Mouse (Mus musculus): ENCODE measurements at regions not wholly inside any gene's neighbourhood (a gene's known extent, or its start where the extent isn't known, plus 50 kb on each side); places are given as distances from the start of the nearest gene placed in this dataset.

DNA sequence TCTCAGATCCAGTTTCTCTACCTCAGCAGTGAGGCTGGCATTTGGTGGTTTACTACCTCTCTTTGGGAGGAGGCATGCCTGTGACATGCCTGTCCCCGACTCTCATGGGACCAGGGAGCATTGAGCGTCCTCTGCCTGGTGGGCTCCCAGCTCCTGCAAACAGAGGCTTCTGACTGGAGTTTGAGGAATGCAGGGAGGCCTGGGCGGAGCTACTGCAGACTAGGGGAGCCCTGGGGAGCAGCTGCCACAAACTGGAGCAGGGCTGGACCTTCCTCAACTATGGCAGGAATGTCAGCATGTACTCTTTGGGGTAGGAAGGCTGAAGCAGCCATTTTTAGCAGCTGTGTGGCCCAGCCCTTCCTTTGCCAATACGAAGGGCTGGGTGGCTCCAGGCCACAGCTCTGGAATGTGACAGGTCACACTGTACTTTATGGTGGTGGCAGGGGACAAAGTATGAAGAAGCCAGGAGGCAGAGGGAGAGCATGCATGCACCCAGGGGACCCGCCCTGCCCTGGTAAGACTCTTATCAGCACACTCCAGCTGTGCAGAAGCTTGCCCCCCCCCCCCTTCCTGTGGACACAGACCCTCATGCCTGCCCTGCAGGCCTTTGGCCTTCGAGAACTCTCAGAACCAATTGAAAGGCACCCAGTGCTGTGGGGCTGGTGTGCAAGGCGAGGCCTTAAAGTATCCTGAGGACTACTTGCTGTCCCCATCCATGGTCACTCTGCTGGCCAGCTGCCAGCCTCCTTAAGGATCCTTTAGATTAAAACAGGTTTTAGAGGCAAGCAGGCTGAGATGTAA is 129.5 kb downstream of the Gadd45g start:
- DNase-seq = no peak

- DNase-seq = peak; percentile 15
Observed at GRCm38 (mm10) chr13:51976620-51977214, 130.2 kb downstream of the Gadd45g start.

- DNase-seq = no peak
Observed at GRCm38 (mm10) chr13:51979301-51979977, 133.0 kb downstream of the Gadd45g start.

DNA sequence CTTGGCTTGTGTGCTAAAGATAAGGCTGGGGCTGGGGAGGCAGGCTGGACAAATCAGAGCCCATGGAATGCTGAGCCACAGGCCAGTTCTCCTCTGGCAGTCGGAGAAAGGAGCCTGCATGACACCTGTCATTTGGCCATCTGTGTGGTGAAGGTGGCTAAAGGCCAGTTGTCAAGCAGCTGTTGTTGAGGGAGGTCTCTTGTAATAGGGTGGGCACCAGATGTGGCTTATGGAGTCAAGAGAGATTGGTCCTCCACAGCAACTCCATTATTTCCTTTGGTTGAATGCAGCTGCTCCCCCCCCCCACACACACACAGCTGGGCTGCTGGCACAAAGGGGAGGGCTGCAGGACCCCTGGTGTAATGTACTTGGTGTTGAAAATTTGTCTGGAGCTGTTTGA is 133.9 kb downstream of the Gadd45g start:
- no peak for DNase-seq

DNA sequence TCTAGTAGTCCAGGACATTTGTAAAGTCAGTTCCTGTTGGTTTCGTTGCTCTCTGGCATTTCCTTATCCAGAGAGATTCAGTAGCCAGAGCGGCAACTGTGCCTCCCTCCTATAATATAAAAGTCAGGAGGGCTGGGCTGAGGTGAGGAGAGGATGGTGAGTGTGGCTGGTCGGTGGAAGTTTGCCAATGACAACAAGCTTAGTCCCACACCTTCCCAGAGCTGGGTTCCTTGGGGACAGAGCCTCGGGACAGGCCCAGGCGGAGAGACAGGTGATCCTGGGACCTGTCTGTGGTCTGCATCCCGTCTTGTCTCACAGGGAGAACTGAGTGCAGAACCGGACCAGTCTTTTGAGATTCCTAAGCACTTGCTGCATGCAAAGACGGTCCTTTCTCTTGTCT is 136.5 kb downstream of the Gadd45g start:
- no peak for DNase-seq

DNA sequence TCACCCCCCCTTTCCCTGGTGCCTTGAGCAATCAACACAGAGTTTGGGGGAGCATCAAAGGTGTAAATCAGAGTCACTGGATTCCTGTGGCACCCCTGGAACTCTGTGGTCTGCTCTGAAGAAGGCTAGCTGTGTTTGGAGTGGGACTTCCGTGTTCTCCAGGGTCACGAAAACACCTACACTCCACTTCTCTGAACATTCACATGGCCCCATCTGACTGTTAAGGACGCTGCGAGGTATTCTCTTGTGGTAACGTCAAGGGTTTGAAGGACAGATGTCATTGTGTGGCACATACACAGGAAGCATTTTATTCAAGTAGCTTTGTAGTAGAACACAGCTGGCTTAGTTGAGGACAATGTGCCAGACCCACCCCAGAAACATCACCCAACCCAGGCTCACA is 137.1 kb downstream of the Gadd45g start:
- DNase-seq = no peak

GRCm38 (mm10) chr13:51991339-51991738 is 144.9 kb downstream of the Gadd45g start:
- DNase-seq = no peak

- no peak for DNase-seq
Observed at GRCm38 (mm10) chr13:51992878-51993277, 146.4 kb downstream of the Gadd45g start.

- no peak for DNase-seq
Observed at GRCm38 (mm10) chr13:51996163-51996562, 149.7 kb downstream of the Gadd45g start.

DNA sequence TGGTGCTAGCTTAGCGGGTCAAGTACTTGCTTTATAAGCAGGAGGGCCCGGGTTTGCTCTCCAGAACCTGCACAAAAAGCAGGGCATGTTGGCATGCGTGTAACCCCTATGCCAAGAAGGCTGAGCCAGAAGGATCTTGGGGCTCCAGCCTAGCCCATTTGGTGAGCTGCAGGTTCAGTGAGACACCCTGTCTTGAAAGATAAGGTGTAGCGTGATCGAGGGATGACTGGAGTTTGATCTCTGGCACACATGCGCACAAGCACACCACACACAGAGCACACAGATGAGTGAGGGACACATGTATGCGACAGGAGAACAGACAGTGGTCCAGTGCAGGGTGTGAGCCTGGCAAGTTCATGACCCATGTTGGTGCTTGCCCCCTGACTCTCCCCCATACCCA is 152.1 kb downstream of the Gadd45g start:
- no peak for DNase-seq

DNA sequence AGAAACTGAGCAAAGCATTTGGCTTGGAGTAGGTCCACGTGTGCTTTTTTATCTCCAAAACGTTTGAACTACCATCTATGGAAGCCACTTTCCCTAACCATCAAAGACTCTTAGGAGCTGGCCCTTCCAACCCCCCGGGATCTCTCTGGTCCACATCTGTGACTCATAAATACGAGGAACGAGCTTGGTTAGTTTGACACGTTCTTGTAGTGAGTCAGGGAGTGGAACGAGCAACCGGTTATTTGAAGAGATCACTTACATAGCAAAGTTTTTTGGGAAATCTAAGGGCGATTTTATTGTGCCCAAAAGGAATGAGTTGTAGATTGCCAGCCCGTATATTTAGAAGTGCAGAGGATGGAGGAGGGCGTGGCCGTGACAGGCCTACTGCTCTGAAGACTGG is 155.3 kb downstream of the Gadd45g start:
- no peak for DNase-seq

DNA sequence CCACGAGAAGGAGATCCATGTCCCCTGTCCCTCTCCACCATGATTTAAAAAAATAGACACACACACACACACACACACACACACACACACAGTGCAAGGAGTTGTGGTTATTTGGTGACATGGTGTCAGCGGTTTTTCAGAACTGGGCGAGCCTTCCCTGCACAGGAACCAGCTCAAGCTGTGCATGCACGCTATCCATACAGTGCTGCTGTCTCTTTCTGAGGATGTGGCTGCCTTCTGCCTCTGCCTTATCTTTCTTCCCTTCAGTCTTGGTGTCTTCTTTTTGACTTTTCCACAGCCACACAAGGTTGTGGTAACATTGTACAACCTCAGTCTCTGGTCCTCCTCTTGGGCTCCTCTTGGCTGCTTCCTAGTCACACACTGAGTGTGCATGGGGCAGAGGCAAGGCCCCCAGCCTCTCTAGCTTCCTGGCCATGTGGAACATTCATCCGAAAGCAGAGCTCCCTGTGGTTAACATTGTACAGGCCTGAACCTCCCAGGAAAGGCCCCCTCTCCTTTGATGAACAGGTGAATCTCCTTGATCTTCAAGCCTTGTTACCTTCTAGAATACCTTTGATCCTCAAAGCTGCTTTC is 157.6 kb downstream of the Gadd45g start:
- no peak for DNase-seq

- no peak for DNase-seq
Observed at GRCm38 (mm10) chr13:52007585-52008395, 161.3 kb downstream of the Gadd45g start.

GRCm38 (mm10) chr13:52009231-52009630 is 162.8 kb downstream of the Gadd45g start:
- no peak for DNase-seq

DNA sequence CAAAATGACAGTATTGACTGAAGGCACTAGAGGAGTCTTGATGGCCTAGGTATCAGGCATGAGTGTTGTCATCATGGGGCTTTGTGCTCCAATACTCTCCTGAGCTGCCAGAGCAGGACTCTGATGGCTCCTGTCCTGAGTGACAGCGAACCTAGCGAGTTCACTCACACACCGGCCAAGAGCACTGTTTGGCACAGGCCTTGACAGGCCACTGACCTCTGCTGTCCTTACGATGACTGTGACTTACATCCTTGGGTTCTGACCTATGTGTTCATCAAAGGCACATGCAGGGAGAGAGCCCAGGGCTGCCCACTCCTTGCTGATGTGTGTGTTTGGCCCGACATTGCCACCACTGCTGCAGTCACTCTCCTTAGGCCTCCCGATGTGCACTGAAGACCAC is 163.3 kb downstream of the Gadd45g start:
- no peak for DNase-seq

GRCm38 (mm10) chr13:52011001-52011400 is 164.5 kb downstream of the Gadd45g start:
- DNase-seq = no peak

- DNase-seq = no peak
Observed at GRCm38 (mm10) chr13:52013182-52013581, 166.7 kb downstream of the Gadd45g start.

DNA sequence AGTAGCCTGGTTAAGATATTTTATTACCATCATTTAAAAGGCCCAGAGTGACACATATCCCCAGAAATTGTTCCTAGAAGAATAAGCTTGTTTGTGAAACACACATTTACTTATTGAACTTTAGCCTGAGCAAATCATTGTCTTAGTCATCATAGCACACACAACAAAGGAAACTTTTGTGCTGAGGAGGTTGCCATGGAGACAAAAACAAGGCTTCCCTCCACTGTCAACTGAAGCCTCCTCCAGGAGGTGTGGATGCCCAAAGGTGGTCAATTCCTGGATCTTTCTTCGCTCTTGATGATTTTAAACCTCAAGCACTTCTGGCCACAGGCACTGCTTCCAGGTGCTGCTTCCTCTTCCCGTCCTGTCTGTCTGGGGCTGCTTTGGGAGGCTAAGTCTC is 167.3 kb downstream of the Gadd45g start:
- no peak for DNase-seq

DNA sequence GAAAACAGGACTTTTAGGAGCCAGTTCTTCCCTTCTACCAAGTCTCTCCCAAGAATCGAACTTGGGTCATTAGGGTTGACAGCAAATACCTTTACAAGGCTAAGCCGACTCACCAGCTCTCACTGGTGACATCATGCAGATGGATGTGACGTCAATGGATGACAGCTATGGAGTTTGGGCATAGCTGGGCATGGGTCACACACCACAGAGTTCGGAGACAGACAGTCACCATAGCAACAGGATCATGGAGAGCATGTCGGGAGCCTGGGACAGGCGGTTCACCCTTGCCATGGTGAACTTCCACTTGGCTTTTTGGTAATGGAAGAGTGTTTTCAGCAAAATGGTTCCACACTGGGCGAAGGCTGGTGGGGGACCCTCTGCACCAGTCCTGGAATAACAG is 168.1 kb downstream of the Gadd45g start:
- DNase-seq = no peak

DNA sequence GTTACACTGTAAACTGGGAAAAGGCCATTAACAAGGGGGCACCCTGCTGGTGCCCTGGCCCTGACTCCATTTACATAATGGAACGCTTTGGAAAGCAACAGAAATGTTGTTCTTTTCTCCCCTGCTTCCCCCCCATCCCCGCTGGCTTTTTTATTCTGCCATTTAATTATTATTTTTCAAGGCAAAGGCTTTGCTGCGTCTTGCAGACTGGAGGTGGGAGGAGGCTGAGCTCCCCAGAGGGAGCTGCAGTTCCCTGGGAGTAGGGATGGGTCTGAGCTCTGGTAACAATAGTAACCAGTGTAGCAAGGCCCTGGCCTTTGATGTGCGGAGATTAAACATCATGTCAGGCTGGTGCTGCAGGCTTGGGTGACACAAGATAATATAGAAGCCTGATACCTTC is 168.6 kb downstream of the Gadd45g start:
- DNase-seq = no peak

DNA sequence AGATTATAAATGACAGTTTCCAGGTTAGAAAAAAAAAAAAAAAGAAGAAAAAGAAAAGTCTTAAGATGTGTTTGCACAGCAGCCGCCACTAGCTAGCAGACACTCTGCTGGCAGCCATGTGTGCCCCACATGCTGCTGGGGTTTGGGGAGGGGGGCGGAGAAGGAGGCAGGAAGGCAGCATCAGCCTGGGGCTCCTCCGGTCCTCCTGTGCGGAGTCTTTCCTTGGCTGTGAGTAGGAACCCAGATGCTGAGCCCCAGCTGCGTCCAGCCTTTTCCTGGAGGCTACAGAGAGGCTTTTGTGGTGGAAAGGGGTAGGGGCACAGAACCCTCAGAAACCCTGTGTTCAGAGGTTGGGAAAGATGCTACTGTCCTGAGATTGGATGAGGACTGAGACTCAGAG is 169.0 kb downstream of the Gadd45g start:
- no peak for DNase-seq

DNA sequence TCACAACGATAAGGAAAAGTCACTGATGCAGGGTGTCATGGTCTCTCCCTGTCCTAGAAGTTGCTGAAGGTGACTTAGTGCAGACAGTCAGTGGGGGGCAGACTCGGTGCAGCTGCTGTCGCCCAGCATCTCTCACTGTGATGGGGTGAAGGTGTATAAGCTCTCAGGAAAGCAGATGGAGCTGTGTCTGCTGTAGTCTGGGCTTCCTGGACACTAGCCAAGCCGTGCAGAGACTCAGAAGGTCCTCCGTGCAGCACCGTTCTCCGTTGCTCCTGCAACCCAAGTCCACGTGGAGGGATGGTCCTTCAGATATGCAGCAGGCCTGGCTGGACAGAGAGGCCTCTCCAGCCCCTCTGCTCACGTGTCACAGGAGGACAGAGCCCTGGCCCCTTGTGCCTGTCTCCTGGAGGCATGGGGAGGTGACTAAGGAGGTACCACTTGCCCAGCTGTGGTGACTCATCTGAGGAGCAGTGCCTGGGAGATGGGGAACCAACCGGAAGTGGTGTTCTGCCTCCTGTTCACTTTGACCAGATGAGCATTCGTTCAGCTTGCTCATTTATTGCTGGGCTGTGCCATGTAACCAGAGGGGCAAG is 171.2 kb downstream of the Gadd45g start:
- peak; percentile 6 for DNase-seq
